Mouse (Mus musculus) pancreas, adult 10 weeks (tissue): ENCODE measurements around the gene Mccc2. TPM values are rescaled to one million over a fixed set of nuclear protein-coding genes. Genes with fewer than 3 reads are reported as not detected.

Experiments
- polyA plus RNA-seq: library from polyadenylated mRNA; stranded (reverse); fragments of 350-450 nt; fragmentation: Illumina TruSeq; extraction: RNeasy Lipid Tissue Mini Kit (QIAGEN cat#74804); gene quantifications from one replicate; pipeline ENCODE4 v1.2.3, GENCODE M21; 2015; ENCODE audit warnings: low read depth, low replicate concordance; ENCODE audit not compliant: insufficient read depth

Gene Mccc2
- polyA plus RNA-seq, result 13.0 TPM

DNA sequence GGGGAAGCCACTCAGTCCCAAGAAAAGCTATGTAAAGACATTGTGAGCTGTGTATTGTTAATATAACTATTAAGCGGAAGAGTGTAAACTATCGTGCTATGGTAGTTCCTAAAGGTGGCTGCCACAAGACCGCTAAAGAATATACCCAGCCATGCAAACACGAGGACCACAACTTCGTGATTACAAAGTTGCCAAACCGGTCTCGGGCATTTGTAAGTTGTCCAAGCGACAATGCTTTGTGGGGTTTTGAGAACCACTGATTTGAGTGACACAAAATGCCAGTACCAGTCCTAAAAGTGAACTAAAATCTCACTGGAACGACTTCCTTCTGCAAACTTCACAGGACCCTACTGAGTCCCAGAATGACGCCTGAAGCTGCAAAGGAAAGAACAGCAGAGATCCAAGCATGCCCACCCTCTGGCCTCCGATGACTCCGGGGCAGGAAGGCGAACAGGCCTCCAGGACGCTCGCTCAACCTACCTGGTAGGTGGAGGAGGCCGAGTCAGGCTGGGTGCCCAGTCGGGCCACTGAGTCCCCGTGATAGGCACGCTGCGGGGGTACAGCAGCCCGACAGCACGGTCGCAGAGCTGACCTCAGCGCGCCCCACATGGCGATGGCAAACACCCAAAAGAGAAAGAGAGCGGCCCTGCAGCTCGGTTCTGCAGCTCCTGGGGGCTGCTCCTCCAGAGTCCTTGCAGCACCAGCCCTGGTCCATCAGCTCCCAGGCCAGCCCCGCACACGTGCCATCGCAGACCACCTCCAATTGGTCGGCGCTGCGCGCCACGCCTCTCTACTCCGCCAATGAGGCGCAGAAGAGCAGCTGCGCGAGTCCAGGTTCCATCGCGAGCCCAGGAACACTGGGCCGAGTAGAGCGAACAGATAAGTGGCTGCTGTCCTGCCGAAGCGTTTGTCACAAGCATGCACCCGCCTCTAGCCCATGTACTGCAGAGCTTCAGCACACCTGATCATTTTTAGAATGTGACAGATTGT lies at the start of gene Mccc2:
Gene Mccc2 (minus strand): TSS at position 734 of the 990 bp plus-strand sequence.

DNA sequence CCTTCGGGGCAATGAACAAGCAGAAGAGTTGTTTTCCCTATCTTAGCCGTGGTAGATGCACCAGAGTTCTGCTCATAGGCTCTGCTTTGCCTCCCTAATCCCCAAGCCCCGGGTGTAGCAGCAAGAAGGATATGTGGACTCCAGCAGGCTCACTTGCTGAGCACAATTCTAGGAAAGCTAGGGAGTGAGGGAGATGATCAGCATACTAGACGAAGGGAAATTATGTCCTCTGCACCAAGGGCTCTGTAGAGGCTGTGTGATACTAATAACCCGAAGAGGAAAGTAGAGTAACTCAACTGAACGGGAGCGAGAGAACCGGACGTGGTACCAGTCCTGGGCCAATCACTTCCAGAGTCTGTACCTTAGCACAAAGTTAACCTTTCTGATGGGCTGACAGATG lies 114.5 kb downstream of the Mccc2 start, which contains the start of gene Cartpt:
Gene Cartpt (minus strand): TSS at position 127 of the 400 bp plus-strand sequence.

Other genes starting within 250 kb of the Mccc2 start
- gene Cartpt, start 114.5 kb downstream of the Mccc2 start, polyA plus RNA-seq, result not detected
- gene Bdp1, start 88.4 kb upstream of the Mccc2 start, polyA plus RNA-seq, result 4.8 TPM
- gene Serf1, start 92.4 kb upstream of the Mccc2 start, polyA plus RNA-seq, result 17.2 TPM
- gene Smn1, start 109.2 kb upstream of the Mccc2 start, polyA plus RNA-seq, result 9.9 TPM
- gene Naip2, start 186.5 kb upstream of the Mccc2 start, polyA plus RNA-seq, result 0.90 TPM
- gene Naip5, start 230.7 kb upstream of the Mccc2 start, polyA plus RNA-seq, result 0.50 TPM